Mouse (Mus musculus) ES-Bruce4 (cell line): ENCODE measurements around the gene Eps8l3. TPM values are rescaled to one million over a fixed set of nuclear protein-coding genes. Genes with fewer than 3 reads are reported as not detected.
"Not testable (repeated sequence)": the region's sequence is repeated elsewhere in the genome, so short reads cannot be mapped to it uniquely, and the experiment has no call there.

Experiments
- H3K27ac ChIP-seq: 2 replicates; pipeline ENCODE4 v1.5.1; 2012; ENCODE audit warnings: low read length, inconsistent platforms; ENCODE audit not compliant: insufficient read depth
- H3K27me3 ChIP-seq: 2 replicates; pipeline ENCODE4 v1.6.1; 2012; ENCODE audit warnings: mild to moderate bottlenecking, low read length, inconsistent platforms; ENCODE audit not compliant: control insufficient read depth, poor library complexity, insufficient read depth, severe bottlenecking
- H3K36me3 ChIP-seq: 2 replicates; pipeline ENCODE4 v1.6.1; 2012; ENCODE audit warnings: inconsistent platforms, mild to moderate bottlenecking, low read length, moderate library complexity; ENCODE audit not compliant: control insufficient read depth, poor library complexity, insufficient read depth, severe bottlenecking
- H3K4me1 ChIP-seq: one replicate; pipeline ENCODE4 v1.8.1; 2011; ENCODE audit warnings: low read length; ENCODE audit not compliant: control insufficient read depth, insufficient read depth
- H3K4me3 ChIP-seq: 2 replicates; pipeline ENCODE4 v1.5.1; 2011; ENCODE audit warnings: low read depth, mild to moderate bottlenecking, low read length
- H3K9ac ChIP-seq: 2 replicates; pipeline ENCODE4 v1.6.1; 2012; ENCODE audit warnings: low read depth, mild to moderate bottlenecking, inconsistent platforms; ENCODE audit not compliant: poor library complexity, severe bottlenecking
- H3K9me3 ChIP-seq: replicated peaks from 2 replicates; pipeline ENCODE4 v1.6.1; 2012; ENCODE audit warnings: mild to moderate bottlenecking, low read length, inconsistent platforms; ENCODE audit not compliant: control insufficient read depth, poor library complexity, insufficient read depth, severe bottlenecking
- CTCF ChIP-seq: IDR thresholded peaks from one replicate; pipeline ENCODE4 v1.8.1; 2011; ENCODE audit warnings: low read depth, low read length
- EP300 ChIP-seq: IDR thresholded peaks from 2 replicates; pipeline ENCODE4 v1.6.1; 2011; ENCODE audit warnings: low read depth, low read length; ENCODE audit not compliant: insufficient read depth
- POLR2A ChIP-seq: IDR thresholded peaks from one replicate; pipeline ENCODE4 v1.8.1; 2011; ENCODE audit warnings: low read length; ENCODE audit not compliant: insufficient read depth
- polyA plus RNA-seq: library from polyadenylated mRNA; stranded (reverse); fragments of >200 nt; gene quantifications from 2 replicates; pipeline ENCODE4 v1.2.4, GENCODE M21; 2011; ENCODE audit warnings: low read depth; ENCODE audit not compliant: missing spikeins, insufficient read depth, insufficient read length

Gene Eps8l3
- polyA plus RNA-seq, 1 experiment: not detected

DNA sequence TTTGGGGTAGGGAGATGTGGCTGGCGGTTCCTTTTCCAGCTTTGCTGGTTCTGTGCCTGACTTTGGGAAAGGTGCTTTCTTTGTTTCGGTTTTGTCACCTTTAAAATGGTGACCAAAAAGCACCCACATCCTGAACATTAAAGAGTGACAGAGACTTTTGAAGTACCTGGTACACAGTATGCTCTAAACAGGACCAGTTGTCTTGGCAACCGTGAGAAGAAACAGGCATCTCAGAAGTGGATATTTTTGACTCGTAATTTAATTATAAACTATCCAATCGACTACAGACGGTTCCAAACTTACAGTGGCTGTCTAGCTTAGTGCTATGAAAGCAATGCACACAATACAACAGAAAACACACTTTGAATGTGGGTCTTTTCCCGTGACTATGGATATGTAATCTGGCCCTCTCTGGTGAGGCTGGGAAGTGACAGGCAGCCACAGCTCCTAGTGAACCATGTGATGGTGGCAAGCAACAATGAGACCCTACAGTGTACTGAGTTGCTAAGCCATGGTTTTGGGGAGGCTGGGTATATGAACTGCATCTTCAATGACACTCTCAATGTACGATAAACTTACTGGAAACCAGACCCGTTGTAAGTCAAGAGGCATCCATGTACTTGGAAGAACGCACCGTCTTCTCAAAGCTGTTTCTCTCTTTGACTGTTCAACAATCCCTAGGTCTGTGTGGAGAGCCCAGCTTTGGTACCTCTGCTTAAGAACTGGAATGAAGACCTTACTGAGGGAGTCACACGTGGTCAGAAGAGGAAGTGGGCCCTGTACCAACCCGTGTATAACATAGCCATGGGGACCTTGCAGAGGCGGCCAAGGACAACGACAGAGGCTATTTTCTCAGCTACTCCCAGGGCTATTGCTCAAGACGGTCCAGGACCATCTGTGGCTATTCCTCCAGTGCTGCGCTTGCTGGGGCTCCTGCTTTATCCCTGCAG is 23.5 kb upstream of the Eps8l3 start:
- Histone ChIP-seq H3K9ac (no peak overlapping the region), H3K27me3 (no peaks in the 10 kb centered on the region), H3K4me3 (no peak overlapping the region), H3K36me3 (no peaks in the 10 kb centered on the region), H3K27ac (no peak overlapping the region), H3K4me1 (no peaks in the 10 kb centered on the region), H3K9me3 (no peaks in the 10 kb centered on the region)
- TF ChIP-seq CTCF: no peak
- no peak for TF ChIP-seq EP300
- TF ChIP-seq POLR2A: no peak

DNA sequence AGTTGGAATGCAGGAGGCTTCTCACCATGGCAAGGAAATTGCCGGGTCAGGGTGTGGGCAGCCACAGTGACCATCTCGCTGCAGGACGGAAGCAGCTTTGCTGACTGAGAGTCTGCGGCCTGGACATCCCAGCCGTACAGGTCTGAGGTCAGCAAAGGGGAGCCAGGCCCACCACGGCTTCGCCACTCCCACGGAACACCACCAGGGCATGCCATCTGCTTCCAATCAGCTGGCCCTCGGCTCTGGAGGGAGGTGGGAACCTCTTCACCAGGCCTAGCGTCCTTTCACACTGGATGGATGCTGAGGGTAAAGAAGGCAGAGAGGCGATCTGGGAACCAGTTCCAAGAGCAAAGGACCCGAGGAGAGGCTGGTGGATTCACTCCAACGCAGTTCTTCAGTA is 21.7 kb upstream of the Eps8l3 start:
- no peaks in the 10 kb centered on the region for H3K36me3 ChIP-seq
- H3K4me1 ChIP-seq: no peaks in the 10 kb centered on the region
- no peak for TF ChIP-seq CTCF
- TF ChIP-seq EP300: no peak
- TF ChIP-seq POLR2A: no peak
- H3K9me3 ChIP-seq: no peaks in the 10 kb centered on the region
- H3K27ac ChIP-seq: no peak overlapping the region
- H3K9ac ChIP-seq: no peak overlapping the region
- no peaks in the 10 kb centered on the region for H3K27me3 ChIP-seq
- no peak overlapping the region for H3K4me3 ChIP-seq

DNA sequence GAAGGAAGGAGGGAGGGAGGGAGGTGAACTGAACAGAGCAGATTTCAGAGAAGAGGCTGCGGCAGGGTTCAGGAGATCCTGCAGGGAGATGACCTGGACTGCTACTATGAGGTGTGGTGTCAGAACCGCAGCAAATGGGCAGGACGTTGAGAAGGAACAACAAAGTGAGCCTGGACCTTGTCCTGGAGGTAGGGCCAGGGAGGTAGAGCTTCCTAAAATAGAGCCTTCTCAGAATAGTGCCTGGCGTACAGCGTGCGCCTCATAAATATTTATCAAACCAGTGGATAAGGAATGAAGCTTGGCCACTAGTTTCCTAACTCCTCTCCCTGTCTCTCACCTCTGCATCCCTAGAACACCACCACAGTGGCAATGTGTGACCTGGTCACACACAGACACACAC is 19.4 kb upstream of the Eps8l3 start:
- TF ChIP-seq POLR2A (no peak), EP300 (no peak), CTCF (no peak)
- H3K27me3 ChIP-seq: no peaks in the 10 kb centered on the region
- no peak overlapping the region for H3K9ac ChIP-seq
- H3K4me3 ChIP-seq: no peak overlapping the region
- H3K4me1 ChIP-seq: no peaks in the 10 kb centered on the region
- H3K27ac ChIP-seq: no peak overlapping the region
- H3K36me3 ChIP-seq: no peaks in the 10 kb centered on the region
- no peaks in the 10 kb centered on the region for H3K9me3 ChIP-seq

DNA sequence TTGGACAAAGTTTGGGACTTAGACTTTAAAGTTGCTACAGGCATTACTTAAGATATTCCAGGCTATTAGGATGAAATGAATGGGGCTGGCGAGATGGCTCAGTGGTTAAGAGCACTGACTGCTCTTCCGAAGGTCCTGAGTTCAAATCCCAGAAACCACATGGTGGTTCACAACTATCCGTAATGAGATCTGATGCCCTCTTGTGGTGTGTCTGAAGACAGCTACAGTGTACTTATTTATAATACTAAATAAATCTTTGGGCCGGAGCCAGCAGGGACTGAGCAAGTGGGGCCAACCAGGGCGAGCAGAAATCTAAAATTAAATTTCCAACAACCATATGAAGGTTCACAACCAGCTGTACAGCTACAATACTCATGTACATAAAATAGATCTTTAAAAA is 15.5 kb upstream of the Eps8l3 start:
- not testable (repeated sequence) for H3K4me1 ChIP-seq, H3K27ac ChIP-seq, H3K27me3 ChIP-seq, H3K4me3 ChIP-seq, H3K9ac ChIP-seq, H3K9me3 ChIP-seq, H3K36me3 ChIP-seq

DNA sequence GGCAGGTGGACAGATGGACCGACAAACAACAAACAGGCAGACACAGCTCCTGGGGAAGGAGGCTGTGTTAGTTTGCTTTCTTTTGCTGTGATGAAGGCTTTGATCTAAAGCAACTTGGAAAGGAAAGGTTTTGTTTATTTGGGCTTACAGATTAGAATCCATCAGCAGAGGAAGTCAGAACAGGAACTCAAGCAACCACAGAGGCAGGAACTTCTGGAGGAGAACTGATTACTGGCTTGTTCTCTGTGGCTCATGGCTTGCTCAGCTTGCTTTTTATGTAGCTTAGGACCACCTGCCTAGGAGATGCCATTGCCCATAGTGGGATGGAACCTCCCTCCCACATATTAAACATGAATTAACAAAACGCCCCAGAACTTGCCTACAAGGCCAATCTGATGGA is 14.6 kb upstream of the Eps8l3 start:
- Histone ChIP-seq H3K9me3 (no peaks in the 10 kb centered on the region), H3K27me3 (no peaks in the 10 kb centered on the region), H3K9ac (no peak overlapping the region), H3K4me1 (no peaks in the 10 kb centered on the region), H3K27ac (no peak overlapping the region), H3K4me3 (no peak overlapping the region), H3K36me3 (no peaks in the 10 kb centered on the region)
- TF ChIP-seq POLR2A (no peak), CTCF (no peak), EP300 (no peak)

DNA sequence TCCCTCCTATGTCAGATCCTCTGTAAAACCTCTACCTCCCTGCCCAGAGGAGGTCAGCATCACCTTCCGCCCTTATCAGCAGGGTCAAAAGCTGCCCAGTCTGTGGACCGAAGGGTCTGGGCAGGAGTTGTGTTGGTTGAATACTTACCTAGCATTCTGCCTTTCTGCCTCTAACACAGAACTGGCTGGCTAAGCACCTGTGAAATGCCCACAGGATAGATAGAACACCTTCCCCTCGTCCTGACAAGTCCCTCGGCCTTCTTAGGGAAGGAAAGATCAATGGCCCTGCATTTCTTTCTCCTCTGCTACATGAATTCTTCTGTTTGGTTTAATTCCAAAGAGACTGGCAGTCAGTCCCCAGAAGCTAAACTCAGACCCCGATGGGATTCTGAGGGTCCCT is 13.6 kb upstream of the Eps8l3 start:
- Histone ChIP-seq H3K4me3 (no peak overlapping the region), H3K27ac (no peak overlapping the region), H3K36me3 (no peaks in the 10 kb centered on the region), H3K4me1 (no peaks in the 10 kb centered on the region), H3K9ac (no peak overlapping the region), H3K27me3 (no peaks in the 10 kb centered on the region), H3K9me3 (no peaks in the 10 kb centered on the region)
- TF ChIP-seq CTCF: no peak
- no peak for TF ChIP-seq EP300
- TF ChIP-seq POLR2A: no peak
